Comparison of ENCODE assay signal across 9 mouse cellular contexts in genomic region chr4:59035786-59036350, GRCm38 (mm10). TPM values are rescaled to one million over a fixed set of nuclear protein-coding genes. Genes with fewer than 3 reads are reported as not detected.
DNase-seq lines count a peak whose midpoint lies in the region; ATAC-seq and TF ChIP-seq lines count a peak whose summit lies in the region.
"Had no signal": no experiment of that assay in that cellular context is flagged by ENCODE, and none has a peak within 500 bp of the region (broad histone marks: within the 10 kb centered on the region; RNA-seq: fewer than 3 reads in every experiment).

No protein-coding gene starts in this region.

- no peak for TF ChIP-seq RAD21 in CH12.LX (IDR thresholded peaks at IDR 0.05; ENCODE audit: low read depth, low read length)

- H3K4me2 ChIP-seq in kidney, embryonic 16.5 days (replicated peaks; ENCODE audit: low read depth, low read length), result peak overlapping the region; percentile 73
- H3K4me2 ChIP-seq in CH12.LX (ENCODE audit: insufficient read depth, low read depth, poor library complexity, severe bottlenecking) (peak overlapping the region; percentile 86), myocyte (ENCODE audit: low read depth) (peak overlapping the region; percentile 82)
- peak overlapping the region; percentile 51 for H3K4me2 ChIP-seq in intestine, embryonic 14.5 days (ENCODE audit: low read length)

- DNase-seq in kidney, postnatal 10 days, result no peak
- peak; percentile 34 for DNase-seq in CH12.LX (ENCODE audit: extremely low read depth)
- DNase-seq in cerebellum, adult 9-11 months, result peak; percentile 23
- peak; percentile 56 for DNase-seq in intestine, embryonic 14.5 days (ENCODE audit: low spot score)
- DNase-seq in left cerebral cortex, adult 8-10 months (ENCODE audit: low spot score in 2 of 2), result no peak

- H3K27me3 ChIP-seq in kidney, embryonic 16.5 days (ENCODE audit: insufficient read depth, low read length), result no peaks in the 10 kb centered on the region
- no peaks in the 10 kb centered on the region for H3K27me3 ChIP-seq in CH12.LX (replicated peaks)
- no peaks in the 10 kb centered on the region for H3K27me3 ChIP-seq in intestine, embryonic 14.5 days (replicated peaks; ENCODE audit: control insufficient read depth, insufficient read depth, low read length)
- no peaks in the 10 kb centered on the region for H3K27me3 ChIP-seq in myocyte (ENCODE audit: control insufficient read depth, insufficient read depth, insufficient read length)

- peak overlapping the region; percentile 88 for H3K4me3 ChIP-seq in kidney, embryonic 16.5 days (ENCODE audit: low read length)
- H3K4me3 ChIP-seq in CH12.LX (replicated peaks in 1 of 3; ENCODE audit: low read depth in 2 of 3, low read length in 2 of 3, poor library complexity in 1 of 3) (peak overlapping the region; percentile 79 to 93 (median 85)), myocyte (peak overlapping the region; percentile 36)
- H3K4me3 ChIP-seq in intestine, embryonic 14.5 days (ENCODE audit: low read depth, low read length), result peak overlapping the region; percentile 75

- H3K9ac ChIP-seq in kidney, embryonic 16.5 days (replicated peaks; ENCODE audit: low read length), result peak overlapping the region; percentile 90
- H3K9ac ChIP-seq in CH12.LX (ENCODE audit: insufficient read depth, low read depth), result peak overlapping the region; percentile 93
- peak overlapping the region; percentile 81 for H3K9ac ChIP-seq in intestine, embryonic 14.5 days (ENCODE audit: low read length)

- 0 out of 2 replicates have a peak, but pooled peaks cover 4% of the 10 kb centered on the region for H3K4me1 ChIP-seq in kidney, embryonic 16.5 days (ENCODE audit: insufficient read depth, low read length)
- peaks cover 0 to 36% of the 10 kb centered on the region in 2 experiments; a peak in 2 of 4 replicates for H3K4me1 ChIP-seq in CH12.LX (ENCODE audit: control insufficient read depth in 1 of 2, insufficient read depth in 2 of 2)
- no peaks in the 10 kb centered on the region for H3K4me1 ChIP-seq in intestine, embryonic 14.5 days (replicated peaks; ENCODE audit: control insufficient read depth, insufficient read depth, low read length)

- H3ac ChIP-seq in myocyte (ENCODE audit: control insufficient read depth, insufficient read length), result peak overlapping the region; percentile 8

- peaks cover 3% of the 10 kb centered on the region for H3K9me3 ChIP-seq in kidney, embryonic 16.5 days (ENCODE audit: low read length)
- peaks cover 4% of the 10 kb centered on the region for H3K9me3 ChIP-seq in CH12.LX (replicated peaks; ENCODE audit: low read length)
- peaks cover 2% of the 10 kb centered on the region; the same call in 1 of the 2 replicates for H3K9me3 ChIP-seq in intestine, embryonic 14.5 days (ENCODE audit: control insufficient read depth, low read length)

- no peak for TF ChIP-seq CTCF in CH12.LX (conservative IDR thresholded peaks at IDR 0.05 in 1 of 2, IDR thresholded peaks at IDR 0.05 in 1 of 2; ENCODE audit: low read depth in 2 of 2, low read length in 2 of 2)

- in situ Hi-C loops in CH12.LX (cut with MboI; ENCODE audit: low pct_ligation_motif_present, low pct_unique_long_range_greater_than_20kb, low sequenced_read_pairs), result no loop called here

- dilution Hi-C loops in CH12.LX (cut with MboI; ENCODE audit: extremely low pct_ligation_motif_present, extremely low pct_unique_long_range_greater_than_20kb, low sequenced_read_pairs), result no loop called here

- H3K36me3 ChIP-seq in kidney, embryonic 16.5 days (ENCODE audit: insufficient read depth, low read length), result peaks cover 13% of the 10 kb centered on the region; the same call in 1 of the 2 replicates
- H3K36me3 ChIP-seq in CH12.LX (replicated peaks in 1 of 2; ENCODE audit: control insufficient read depth in 1 of 2, insufficient read depth in 1 of 2, low read length in 1 of 2) (peaks cover 5 to 31% of the 10 kb centered on the region in 2 experiments), myocyte (ENCODE audit: control insufficient read depth, insufficient read depth) (peaks cover 9% of the 10 kb centered on the region)
- H3K36me3 ChIP-seq in intestine, embryonic 14.5 days (ENCODE audit: control insufficient read depth, insufficient read depth, low read length), result 0 out of 2 replicates have a peak, but pooled peaks cover 6% of the 10 kb centered on the region

- TF ChIP-seq POLR2A in CH12.LX (IDR thresholded peaks at IDR 0.05; ENCODE audit: low read depth, low read length) (no peak), myocyte (IDR thresholded peaks at IDR 0.05; ENCODE audit: insufficient read length, low read depth) (no peak)

- H3K79me2 ChIP-seq in CH12.LX (replicated peaks; ENCODE audit: control insufficient read depth, extremely low read depth, insufficient read depth, poor library complexity, severe bottlenecking) (no peaks in the 10 kb centered on the region), myocyte (ENCODE audit: control insufficient read depth, insufficient read depth) (peaks cover 20% of the 10 kb centered on the region)

- 61% methylated on average over 18 of the region's 18 CpGs for WGBS in kidney, embryonic 16.5 days
- WGBS in intestine, embryonic 14.5 days, result 63% methylated on average over 18 of the region's 18 CpGs

- H3K27ac ChIP-seq in kidney, embryonic 16.5 days (ENCODE audit: low read length), result no peak overlapping the region
- H3K27ac ChIP-seq in CH12.LX (ENCODE audit: insufficient read depth, low read depth), result no peak overlapping the region
- H3K27ac ChIP-seq in intestine, embryonic 14.5 days (ENCODE audit: low read depth), result no peak overlapping the region

- ATAC-seq in kidney, embryonic 16.5 days (ENCODE audit: low FRiP score, low TSS enrichment), result no peak
- 0 out of 2 replicates have a peak, but pooled peaks have one; percentile 14 for ATAC-seq in intestine, embryonic 14.5 days (replicated peaks; ENCODE audit: low FRiP score, low TSS enrichment, low read depth)
- no peak for ATAC-seq in granulocyte monocyte progenitor cell, adult 5-6 weeks (replicated peaks; ENCODE audit: poor library complexity, severe bottlenecking)

- TF ChIP-seq EP300 in CH12.LX (IDR thresholded peaks at IDR 0.05; ENCODE audit: low read length), result no peak

TF ChIP-seq in CH12.LX, 34 proteins besides CTCF, POLR2A, EP300 and RAD21 (continues in another document):
- TF ChIP-seq E2F4 (IDR thresholded peaks at IDR 0.05; ENCODE audit: insufficient replicate concordance, low read depth, low read length), result no peak
- no peak for TF ChIP-seq RCOR1 (conservative IDR thresholded peaks at IDR 0.05; ENCODE audit: low read depth, low read length)
- 0 out of 2 replicates have a peak, but pooled peaks have one; percentile 32 for TF ChIP-seq TBP (conservative IDR thresholded peaks at IDR 0.05; ENCODE audit: low read depth, low read length)
- no peak for TF ChIP-seq ZNF384 (IDR thresholded peaks at IDR 0.05; ENCODE audit: low read depth, low read length)

TF ChIP-seq in myocyte, 11 proteins besides CTCF, POLR2A, EP300 and RAD21:
- no peak for TF ChIP-seq TCF12 (IDR thresholded peaks at IDR 0.05; ENCODE audit: insufficient read depth, poor library complexity, severe bottlenecking)
- TF ChIP-seq TCF3 (IDR thresholded peaks at IDR 0.05; ENCODE audit: insufficient read length, low read depth), result no peak
TF ChIP-seq in myocyte: peak in this region for 0.

RNA-seq across cellular contexts. Expression of gene Gng10, which starts 1.0 kb away (rescaled TPM):
- polyA plus RNA-seq in kidney, embryonic 16.5 days (2015; fragmentation: Nextera tagmentation; extraction: Ambion mirVana), result 89.6 and 92.9 TPM in 2 replicates
- total RNA-seq in CH12.LX (2012; rRNA removed), result 55.6 and 68.0 TPM in 2 replicates
- 189 and 210 TPM in 2 replicates for total RNA-seq in CH12.LX (2014; rRNA removed)
- polyA plus RNA-seq in CH12.LX (2012; ENCODE audit: insufficient read length, low read depth), result 78.6 and 95.5 TPM in 2 replicates
- 103 and 130 TPM in 2 replicates for polyA plus RNA-seq in intestine, embryonic 14.5 days (2014; fragmentation: Nextera tagmentation; extraction: Ambion mirVana)
- 57.3 TPM for polyA plus RNA-seq in myocyte (2012; fragmentation: generic; extraction: Trizol)
- total RNA-seq in granulocyte monocyte progenitor cell, adult 5-6 weeks (2014; fragmentation: Nextera tagmentation), result 184 and 195 TPM in 2 replicates
- total RNA-seq in granulocyte monocyte progenitor cell, adult 5-6 weeks (2017), result 90.0 and 112 TPM in 2 replicates
- 10 to 100 TPM; 63.7 to 72.9 (median 66.3) TPM for total RNA-seq in left cerebral cortex, adult 8-10 months (2022)

RNA-seq across cellular contexts. Expression of gene Gm20503, which starts 32.9 kb away (rescaled TPM):
- polyA plus RNA-seq in kidney, embryonic 16.5 days (2015; fragmentation: Nextera tagmentation; extraction: Ambion mirVana), result 9.1 and 10.1 TPM in 2 replicates
- total RNA-seq in CH12.LX (2012; rRNA removed) (0.13 TPM in 1 of 2 replicates, not detected in the other), CH12.LX (2014; rRNA removed) (not detected in 2 replicates)
- polyA plus RNA-seq in CH12.LX (2012; ENCODE audit: insufficient read length, low read depth) (0.70 TPM in 1 of 2 replicates, not detected in the other), myocyte (2012; fragmentation: generic; extraction: Trizol) (0.73 TPM)
- 8.5 and 10.8 TPM in 2 replicates for polyA plus RNA-seq in intestine, embryonic 14.5 days (2014; fragmentation: Nextera tagmentation; extraction: Ambion mirVana)
- not detected in 2 replicates for total RNA-seq in granulocyte monocyte progenitor cell, adult 5-6 weeks (2014; fragmentation: Nextera tagmentation)
- total RNA-seq in granulocyte monocyte progenitor cell, adult 5-6 weeks (2017), result not detected in 2 replicates
- 1 to 10 TPM in 1 of 4 experiments, under 1 TPM in 2, not detected in 1; 0.70 to 2.3 (median 0.80) TPM for total RNA-seq in left cerebral cortex, adult 8-10 months (2022)
- total RNA-seq: neutrophil, adult 5-6 weeks had no signal

RNA-seq across cellular contexts. Expression of gene Dnajc25, which starts 41.0 kb away (rescaled TPM):
- 8.3 and 12.1 TPM in 2 replicates for polyA plus RNA-seq in kidney, embryonic 16.5 days (2015; fragmentation: Nextera tagmentation; extraction: Ambion mirVana)
- total RNA-seq in CH12.LX (2012; rRNA removed), result 2.7 and 3.7 TPM in 2 replicates
- total RNA-seq in CH12.LX (2014; rRNA removed), result 3.8 and 4.7 TPM in 2 replicates
- 7.0 and 7.6 TPM in 2 replicates for polyA plus RNA-seq in CH12.LX (2012; ENCODE audit: insufficient read length, low read depth)
- polyA plus RNA-seq in intestine, embryonic 14.5 days (2014; fragmentation: Nextera tagmentation; extraction: Ambion mirVana), result 8.7 and 11.6 TPM in 2 replicates
- polyA plus RNA-seq in myocyte (2012; fragmentation: generic; extraction: Trizol), result 5.4 TPM
- 12.9 and 13.8 TPM in 2 replicates for total RNA-seq in granulocyte monocyte progenitor cell, adult 5-6 weeks (2014; fragmentation: Nextera tagmentation)
- 32.7 and 42.5 TPM in 2 replicates for total RNA-seq in granulocyte monocyte progenitor cell, adult 5-6 weeks (2017)
- total RNA-seq in left cerebral cortex, adult 8-10 months (2022), result 1 to 10 TPM; 4.9 to 7.3 (median 6.1) TPM

RNA-seq across cellular contexts. Expression of gene Ptgr1, which starts 48.9 kb away (rescaled TPM):
- polyA plus RNA-seq in kidney, embryonic 16.5 days (2015; fragmentation: Nextera tagmentation; extraction: Ambion mirVana), result 25.1 and 29.6 TPM in 2 replicates
- 6.2 and 7.2 TPM in 2 replicates for total RNA-seq in CH12.LX (2012; rRNA removed)
- 2.4 and 2.9 TPM in 2 replicates for total RNA-seq in CH12.LX (2014; rRNA removed)
- polyA plus RNA-seq in CH12.LX (2012; ENCODE audit: insufficient read length, low read depth), result 4.0 and 4.2 TPM in 2 replicates
- polyA plus RNA-seq in intestine, embryonic 14.5 days (2014; fragmentation: Nextera tagmentation; extraction: Ambion mirVana), result 29.3 and 33.9 TPM in 2 replicates
- polyA plus RNA-seq in myocyte (2012; fragmentation: generic; extraction: Trizol), result 20.6 TPM
- 56.5 and 58.2 TPM in 2 replicates for total RNA-seq in granulocyte monocyte progenitor cell, adult 5-6 weeks (2014; fragmentation: Nextera tagmentation)
- total RNA-seq in granulocyte monocyte progenitor cell, adult 5-6 weeks (2017), result 67.6 and 68.5 TPM in 2 replicates
- total RNA-seq in left cerebral cortex, adult 8-10 months (2022), result 1 to 10 TPM; 1.6 to 2.7 (median 1.7) TPM

Comparison
In these comparisons a context has a peak if more than half of its experiments do, and no peak if none do; other contexts are left out.
1. H3K4me3 ChIP-seq: peak in every context shown above with its lines; median percentile 88 in kidney, embryonic 16.5 days; 85 in CH12.LX; 75 in intestine, embryonic 14.5 days; 36 in myocyte.
2. DNase-seq: peak in CH12.LX (single experiment), cerebellum, adult 9-11 months (single experiment) and intestine, embryonic 14.5 days (single experiment); none in kidney, postnatal 10 days (single experiment) and left cerebral cortex, adult 8-10 months (0 of 2).
3. Peak in every context shown above with its lines, with median percentiles within 50 percentile points of each other: H3K4me2 ChIP-seq and H3K9ac ChIP-seq.